Mouse (Mus musculus) megakaryocyte, embryonic 14.5 days (primary cell): ENCODE results near the gene D630003M21Rik. TPM values are rescaled to one million over a fixed set of nuclear protein-coding genes. Genes with fewer than 3 reads are reported as not detected.

Experiments
- H3K27me3 ChIP-seq: replicated peaks from 2 replicates; pipeline ENCODE3; 2012; ENCODE audit warnings: inconsistent platforms
- H3K36me3 ChIP-seq: replicated peaks from 2 replicates; pipeline ENCODE3; 2012; ENCODE audit warnings: low read length, inconsistent platforms, mixed read lengths
- H3K4me1 ChIP-seq: 2 replicates; pipeline ENCODE4 v1.6.1; 2012; ENCODE audit warnings: inconsistent platforms
- H3K4me3 ChIP-seq: replicated peaks from 2 replicates; pipeline ENCODE3; 2012; ENCODE audit warnings: moderate library complexity, mild to moderate bottlenecking, inconsistent platforms
- H3K9me3 ChIP-seq: 2 replicates; pipeline ENCODE4 v1.6.1; 2012; ENCODE audit warnings: inconsistent platforms
- FLI1 ChIP-seq: IDR thresholded peaks from 2 replicates; pipeline ENCODE4 v1.6.1; 2012; ENCODE audit warnings: low read length, inconsistent platforms, mixed read lengths
- GATA1 ChIP-seq: IDR thresholded peaks from 3 replicates; pipeline ENCODE4 v1.6.1; 2012; ENCODE audit warnings: mixed read lengths, low read length, inconsistent platforms, borderline replicate concordance
- polyA plus RNA-seq: library from polyadenylated mRNA; stranded (reverse); fragments of >175 nt; gene quantifications from 2 replicates; pipeline ENCODE4 v1.2.3, GENCODE M21; 2012; ENCODE audit warnings: low replicate concordance; ENCODE audit not compliant: insufficient read depth

Gene D630003M21Rik
- not detected in 2 replicates for polyA plus RNA-seq

GRCm38 (mm10) chr2:158228670-158229502, at the start of gene D630003M21Rik:
Gene D630003M21Rik (minus strand): TSS chr2:158229222.
- Histone ChIP-seq H3K36me3 (no peaks in the 10 kb centered on the region), H3K27me3 (peaks cover 88% of the 10 kb centered on the region), H3K4me1 (peaks cover 14% of the 10 kb centered on the region; the same call in 1 of the 2 replicates), H3K9me3 (peaks cover 3% of the 10 kb centered on the region; the same call in 1 of the 2 replicates), H3K4me3 (peak within 1 kb of the TSS; percentile 59)
- no peak for TF ChIP-seq GATA1
- TF ChIP-seq FLI1, result no peak

DNA sequence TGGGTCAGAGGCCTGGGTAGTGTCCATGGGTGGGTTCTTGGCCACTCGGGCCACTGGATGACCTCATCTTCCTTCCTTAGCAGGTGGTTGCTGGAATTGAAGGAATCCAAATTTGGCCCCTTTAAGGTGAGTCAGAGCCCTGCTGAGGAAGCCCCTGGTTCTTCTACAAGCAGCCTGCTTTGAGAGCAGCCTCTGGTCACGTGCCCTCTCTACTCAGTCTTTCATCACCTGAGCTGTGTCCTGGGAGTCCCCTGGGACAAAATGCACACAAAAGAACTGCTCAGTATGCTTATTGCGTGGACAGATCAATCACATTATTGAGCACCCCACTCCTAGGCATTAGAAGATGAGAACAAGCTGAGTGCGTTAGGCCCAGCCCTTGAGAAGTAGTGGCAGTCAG, 47.9 kb upstream of the D630003M21Rik start:
- Histone ChIP-seq H3K27me3 (peaks cover 62% of the 10 kb centered on the region), H3K9me3 (no peaks in the 10 kb centered on the region), H3K4me1 (no peaks in the 10 kb centered on the region; the same call in 1 of the 2 replicates), H3K4me3 (no peak overlapping the region), H3K36me3 (no peaks in the 10 kb centered on the region)
- TF ChIP-seq GATA1, result no peak
- no peak for TF ChIP-seq FLI1

GRCm38 (mm10) chr2:158276451-158276850, 47.4 kb upstream of the D630003M21Rik start:
- no peaks in the 10 kb centered on the region for H3K9me3 ChIP-seq
- H3K4me1 ChIP-seq, result no peaks in the 10 kb centered on the region; the same call in 1 of the 2 replicates
- H3K27me3 ChIP-seq, result peaks cover 62% of the 10 kb centered on the region
- TF ChIP-seq GATA1, result no peak
- TF ChIP-seq FLI1, result no peak
- H3K4me3 ChIP-seq, result no peak overlapping the region
- no peaks in the 10 kb centered on the region for H3K36me3 ChIP-seq

DNA sequence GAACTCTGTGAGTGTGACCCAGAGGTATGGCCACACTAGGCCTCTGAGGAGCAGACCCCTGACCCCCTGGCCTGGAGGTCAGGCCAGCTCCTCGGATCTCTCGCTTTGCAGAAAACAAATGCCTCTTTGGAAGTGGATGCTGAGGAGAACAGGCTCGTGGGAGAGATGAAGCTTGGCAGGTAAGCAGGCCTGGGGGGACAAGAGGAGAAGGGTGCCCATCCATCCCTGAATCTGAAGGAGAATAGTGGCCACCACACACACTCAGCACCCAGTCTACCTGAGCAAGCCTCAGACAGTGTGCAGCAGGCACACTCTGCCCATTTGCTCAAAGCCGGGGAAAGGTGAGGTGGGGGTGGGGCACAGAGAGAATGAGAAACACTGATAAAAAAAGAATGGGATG, 46.8 kb upstream of the D630003M21Rik start:
- Histone ChIP-seq H3K27me3 (peaks cover 58% of the 10 kb centered on the region), H3K4me1 (no peaks in the 10 kb centered on the region; the same call in 1 of the 2 replicates), H3K36me3 (no peaks in the 10 kb centered on the region), H3K4me3 (no peak overlapping the region), H3K9me3 (no peaks in the 10 kb centered on the region)
- TF ChIP-seq FLI1 (no peak), GATA1 (no peak)

DNA sequence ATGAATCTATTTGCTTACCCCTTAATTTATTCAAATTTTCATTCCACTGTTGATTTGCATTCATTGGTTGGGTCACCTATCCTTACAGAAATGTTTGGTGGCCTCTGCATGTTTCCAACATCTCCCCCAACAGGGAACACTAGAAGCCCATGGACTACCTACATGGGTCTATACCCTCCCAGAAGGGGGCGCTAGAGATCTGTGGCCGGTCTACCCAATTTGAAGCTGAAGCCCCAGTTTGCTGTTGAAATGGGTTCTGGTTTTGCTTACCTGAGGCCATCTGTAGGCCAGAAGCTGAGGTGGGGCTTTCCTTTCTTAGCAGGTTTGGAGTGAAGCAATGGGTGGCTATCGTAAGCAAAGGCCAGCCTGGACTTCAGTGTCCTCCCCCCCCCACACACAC, 46.3 kb upstream of the D630003M21Rik start:
- TF ChIP-seq FLI1 (no peak), GATA1 (no peak)

GRCm38 (mm10) chr2:158273646-158274045, 44.6 kb upstream of the D630003M21Rik start:
- TF ChIP-seq FLI1, result no peak
- no peak for TF ChIP-seq GATA1
- H3K4me3 ChIP-seq, result no peak overlapping the region
- peaks cover 67% of the 10 kb centered on the region for H3K27me3 ChIP-seq
- no peaks in the 10 kb centered on the region; the same call in 1 of the 2 replicates for H3K4me1 ChIP-seq
- H3K36me3 ChIP-seq, result no peaks in the 10 kb centered on the region
- no peaks in the 10 kb centered on the region for H3K9me3 ChIP-seq

More for the DNA sequence above, 46.3 kb upstream of the D630003M21Rik start:
- no peaks in the 10 kb centered on the region for H3K9me3 ChIP-seq
- H3K36me3 ChIP-seq, result no peaks in the 10 kb centered on the region
- no peak overlapping the region for H3K4me3 ChIP-seq
- no peaks in the 10 kb centered on the region; the same call in 1 of the 2 replicates for H3K4me1 ChIP-seq
- peaks cover 62% of the 10 kb centered on the region for H3K27me3 ChIP-seq

GRCm38 (mm10) chr2:158270017-158270416, 41.0 kb upstream of the D630003M21Rik start:
- TF ChIP-seq GATA1, result no peak
- no peak for TF ChIP-seq FLI1
- H3K27me3 ChIP-seq, result peaks cover 64% of the 10 kb centered on the region

DNA sequence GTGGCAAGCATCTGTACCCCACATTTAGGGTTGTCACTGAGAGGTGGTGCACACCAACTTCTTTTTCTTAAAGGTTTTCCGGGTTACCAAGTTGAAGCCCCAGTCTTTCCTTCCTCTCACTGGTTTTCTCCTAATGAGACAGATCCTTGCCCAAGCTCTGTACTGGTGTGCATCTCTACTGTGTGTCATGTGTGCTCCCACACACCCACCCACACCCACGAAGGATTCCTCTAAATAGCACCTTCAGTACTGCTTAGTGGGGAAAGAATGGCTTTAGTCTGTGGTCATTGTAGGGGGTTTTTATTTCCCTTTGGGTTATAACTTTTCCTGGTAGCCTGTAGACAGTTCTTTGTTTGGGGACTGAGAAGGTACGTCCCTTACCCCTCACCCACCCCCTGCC, 35.9 kb upstream of the D630003M21Rik start:
- Histone ChIP-seq H3K9me3 (no peaks in the 10 kb centered on the region), H3K27me3 (peaks cover 71% of the 10 kb centered on the region), H3K4me1 (no peaks in the 10 kb centered on the region), H3K36me3 (no peaks in the 10 kb centered on the region), H3K4me3 (no peak overlapping the region)
- TF ChIP-seq GATA1, result no peak
- no peak for TF ChIP-seq FLI1

More at GRCm38 (mm10) chr2:158270017-158270416, 41.0 kb upstream of the D630003M21Rik start:
- Histone ChIP-seq H3K9me3 (no peaks in the 10 kb centered on the region), H3K36me3 (no peaks in the 10 kb centered on the region), H3K4me3 (peak overlapping the region; percentile 18), H3K4me1 (no peaks in the 10 kb centered on the region; the same call in 1 of the 2 replicates)

GRCm38 (mm10) chr2:158259498-158259897, 30.5 kb upstream of the D630003M21Rik start:
- H3K9me3 ChIP-seq, result no peaks in the 10 kb centered on the region
- H3K27me3 ChIP-seq, result peaks cover 75% of the 10 kb centered on the region
- H3K4me3 ChIP-seq, result no peak overlapping the region
- TF ChIP-seq FLI1 (no peak), GATA1 (no peak)
- H3K4me1 ChIP-seq, result peaks cover 9% of the 10 kb centered on the region
- no peaks in the 10 kb centered on the region for H3K36me3 ChIP-seq

DNA sequence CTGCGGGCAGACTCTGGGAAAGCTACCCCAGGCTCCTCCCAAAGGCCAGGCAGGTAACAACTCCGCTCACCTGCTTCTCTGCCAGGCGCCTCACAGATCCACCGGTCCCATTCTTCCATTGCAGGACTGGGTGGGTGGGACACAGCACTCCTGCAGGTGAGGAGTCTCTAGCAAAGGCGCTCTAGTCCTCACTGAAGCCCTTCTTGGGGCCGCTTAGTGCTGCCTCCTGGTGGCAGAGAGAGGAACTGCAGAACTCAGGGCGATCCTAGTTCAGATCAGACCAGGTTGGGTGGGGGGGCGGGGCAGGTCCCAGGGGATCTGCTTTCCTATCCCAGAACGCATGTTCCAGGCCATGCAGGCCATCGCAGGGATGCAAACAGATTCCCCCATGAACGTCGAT, 29.8 kb upstream of the D630003M21Rik start:
- Histone ChIP-seq H3K4me3 (no peak overlapping the region), H3K9me3 (no peaks in the 10 kb centered on the region), H3K4me1 (peaks cover 9% of the 10 kb centered on the region), H3K27me3 (peaks cover 71% of the 10 kb centered on the region), H3K36me3 (no peaks in the 10 kb centered on the region)
- TF ChIP-seq FLI1 (no peak), GATA1 (no peak)
